Mouse (Mus musculus): Measurements from ENCODE around the gene Ttll9. TPM values are rescaled to one million over a fixed set of nuclear protein-coding genes. Genes with fewer than 3 reads are reported as not detected.

Ttll9 gene
- total RNA-seq, 2 experiments from 2014 or later = 1.7 to 3.0 TPM

DNA sequence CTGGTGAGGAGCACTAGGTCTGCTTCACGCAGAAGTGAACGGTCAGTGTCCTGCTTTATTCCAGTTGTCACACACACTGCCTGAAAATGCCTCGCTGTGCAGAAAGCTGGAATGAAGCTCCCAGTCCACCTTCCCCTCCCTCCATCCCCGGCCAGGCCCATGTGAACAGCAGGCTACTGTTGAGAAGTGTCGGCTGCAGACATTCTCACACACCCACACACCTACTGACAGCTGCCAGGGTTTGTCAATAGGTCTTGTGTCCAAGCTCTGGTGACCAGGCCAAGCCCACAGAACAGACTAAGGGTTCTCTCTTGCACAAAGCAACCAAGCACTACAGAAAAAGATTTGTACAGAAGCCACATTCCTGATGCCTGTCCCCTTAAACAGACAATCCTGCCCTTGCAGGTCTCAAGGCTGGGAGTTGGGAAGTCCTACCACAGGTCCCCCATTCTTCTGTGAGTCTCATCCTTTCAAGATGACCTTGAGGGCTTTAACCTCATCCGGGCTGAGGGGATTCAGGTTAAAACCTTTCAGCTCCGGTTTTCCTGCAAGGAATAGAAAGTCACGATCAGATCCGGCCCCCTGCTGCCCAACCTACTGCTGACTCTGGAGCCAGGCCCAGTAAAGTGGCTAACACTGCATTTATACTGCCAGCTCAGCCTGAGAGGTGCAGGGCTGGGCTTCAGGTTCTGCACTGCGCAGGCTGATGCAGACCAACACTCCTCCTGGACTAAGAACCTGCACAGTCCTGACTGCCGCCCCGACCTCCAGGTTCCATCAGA is 47.1 kb downstream of the Ttll9 start:
- no peak for DNase-seq (ENCODE audit: low spot score in 2 of 2)

DNA sequence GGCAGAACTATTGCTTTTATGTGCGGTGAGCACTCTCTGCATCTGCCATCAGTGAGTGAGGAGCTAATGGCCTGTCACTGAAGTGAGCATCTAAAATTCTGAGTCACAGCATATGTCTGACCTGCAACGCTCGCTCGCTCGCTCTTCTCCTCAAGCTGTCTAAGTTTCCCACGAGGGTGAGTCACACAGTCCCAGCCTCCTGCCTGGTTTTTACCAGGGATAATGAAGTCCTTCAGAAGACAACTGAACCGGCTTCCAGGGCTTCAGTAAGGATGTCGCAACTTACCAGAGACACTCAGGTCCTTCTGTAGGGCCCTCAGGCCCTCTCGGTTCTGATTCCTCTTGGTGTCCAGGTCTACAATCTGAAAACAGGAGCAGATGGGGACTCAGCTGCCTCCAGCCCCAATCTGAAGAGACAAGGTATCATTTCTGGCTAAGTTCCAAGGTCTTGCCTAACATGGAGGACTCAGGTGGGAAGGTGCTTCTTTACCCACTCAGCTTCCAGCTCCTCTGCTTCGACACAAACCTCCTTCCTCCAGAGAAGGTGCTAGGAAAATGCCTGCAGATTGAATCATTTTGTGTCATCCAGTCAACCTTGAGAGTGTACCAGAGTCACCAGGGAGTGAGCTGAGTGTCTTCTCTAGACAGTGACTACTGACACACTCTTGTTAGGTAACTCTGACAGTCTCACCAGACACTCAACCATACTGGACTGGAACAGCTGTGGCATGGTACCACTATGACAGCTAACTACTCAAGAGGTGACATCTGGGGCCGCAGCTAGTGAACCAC is 51.6 kb downstream of the Ttll9 start:
- DNase-seq (ENCODE audit: low spot score in 2 of 2) = no peak

DNA sequence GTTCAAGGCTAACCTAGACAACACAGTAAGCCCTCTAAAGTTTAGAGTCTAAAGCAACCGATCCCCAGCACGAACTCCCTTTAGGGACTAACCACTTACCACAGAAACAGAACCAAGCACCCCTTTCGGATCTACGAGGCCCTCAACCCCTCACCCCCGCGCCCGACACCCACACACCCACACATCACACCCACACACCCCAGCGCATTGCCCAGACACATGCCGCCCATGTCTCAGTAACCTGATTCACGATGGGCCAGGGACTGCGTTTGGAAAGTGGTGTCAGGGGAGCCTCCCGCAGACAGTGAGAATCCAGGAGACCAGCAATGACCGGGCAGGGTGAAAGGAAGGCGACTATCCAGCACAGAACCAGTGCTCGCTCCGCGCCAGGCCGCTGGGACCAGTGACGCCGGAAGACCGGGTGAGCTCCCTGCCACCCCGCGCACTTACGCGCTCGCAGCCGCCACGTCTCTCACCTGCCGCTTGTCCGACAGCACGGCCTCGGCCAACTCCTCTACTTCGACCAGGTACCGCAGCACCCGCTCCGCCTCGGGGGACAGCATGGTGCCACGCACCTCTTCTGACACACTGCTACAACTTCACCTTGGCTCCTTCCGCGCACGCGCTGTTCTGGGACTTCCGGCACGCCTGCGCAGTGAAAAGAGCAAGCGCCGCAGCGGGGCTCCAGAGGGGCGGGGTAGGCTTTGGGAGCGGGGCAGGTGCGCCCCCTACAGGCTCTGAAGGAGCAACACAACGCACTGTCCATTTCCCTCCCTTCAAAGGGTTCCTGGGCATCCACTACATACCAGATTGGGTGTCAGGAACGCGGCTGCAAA is 52.7 kb downstream of the Ttll9 start, which contains the start of gene Pdrg1:
TSS of gene Pdrg1 (minus strand) at position 670 of the 836 bp plus-strand sequence.
- DNase-seq (ENCODE audit: low spot score in 2 of 2) = peak; percentile 94 to 96

DNA sequence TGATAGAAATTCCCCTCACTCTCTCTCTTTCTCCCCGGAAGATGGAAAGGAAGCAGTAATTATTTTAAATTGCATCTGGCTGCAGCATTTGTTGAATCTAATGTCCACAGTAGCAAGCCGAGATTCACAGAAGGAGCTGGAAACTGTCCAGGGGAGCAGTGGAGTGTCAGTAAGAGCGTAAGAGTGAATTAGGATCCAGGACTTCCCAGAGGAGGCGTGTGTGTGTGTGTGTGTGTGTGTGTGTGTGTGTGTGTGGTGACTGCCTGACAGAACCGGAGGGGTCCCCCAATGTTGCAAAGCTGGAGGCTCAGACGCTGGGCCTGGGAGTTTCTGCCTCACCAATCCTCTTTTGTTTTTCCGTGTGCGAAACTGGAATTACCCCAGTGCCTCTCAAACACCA is 53.5 kb downstream of the Ttll9 start:
- DNase-seq (ENCODE audit: low spot score in 2 of 2) = no peak

DNA sequence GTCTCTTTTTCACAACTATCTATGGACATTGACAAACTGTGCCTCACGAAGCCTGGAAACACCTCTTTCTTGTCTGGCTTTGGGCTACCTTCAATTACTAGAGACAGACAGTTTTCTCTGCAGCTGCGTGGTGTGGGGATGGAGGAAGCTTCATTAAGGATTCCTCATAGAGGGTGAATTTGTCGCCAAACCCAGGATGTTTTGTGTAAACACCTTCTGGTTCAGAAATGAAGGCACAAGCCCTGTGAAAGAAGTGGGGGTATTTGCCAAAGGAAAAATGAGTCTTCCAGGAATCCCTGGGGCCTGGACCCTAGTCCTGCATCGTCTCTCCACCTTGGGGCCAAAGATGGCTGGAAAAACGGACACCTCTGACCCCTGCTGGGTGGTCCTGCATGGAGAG is 54.5 kb downstream of the Ttll9 start:
- no peak for DNase-seq (ENCODE audit: low spot score in 2 of 2)

DNA sequence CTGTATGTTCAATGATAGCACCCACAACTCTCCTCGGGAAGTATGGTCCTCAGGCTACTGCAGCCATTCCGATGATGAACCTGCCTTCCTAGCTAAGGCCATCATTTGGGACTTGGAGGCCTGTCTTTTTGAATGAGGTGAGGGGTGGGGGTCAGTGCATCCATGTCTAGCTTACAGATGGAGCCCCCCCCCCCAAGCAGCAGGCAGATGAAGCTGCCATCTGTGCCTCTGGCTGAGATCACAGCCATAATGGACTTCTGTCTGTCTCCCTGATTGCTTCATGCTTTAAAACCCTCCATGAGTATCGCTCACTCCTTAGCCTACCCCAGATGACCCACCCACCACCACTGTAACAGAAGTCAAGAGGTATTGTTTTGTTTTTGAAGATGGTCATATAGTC is 57.1 kb downstream of the Ttll9 start:
- no peak for DNase-seq (ENCODE audit: low spot score in 2 of 2)

DNA sequence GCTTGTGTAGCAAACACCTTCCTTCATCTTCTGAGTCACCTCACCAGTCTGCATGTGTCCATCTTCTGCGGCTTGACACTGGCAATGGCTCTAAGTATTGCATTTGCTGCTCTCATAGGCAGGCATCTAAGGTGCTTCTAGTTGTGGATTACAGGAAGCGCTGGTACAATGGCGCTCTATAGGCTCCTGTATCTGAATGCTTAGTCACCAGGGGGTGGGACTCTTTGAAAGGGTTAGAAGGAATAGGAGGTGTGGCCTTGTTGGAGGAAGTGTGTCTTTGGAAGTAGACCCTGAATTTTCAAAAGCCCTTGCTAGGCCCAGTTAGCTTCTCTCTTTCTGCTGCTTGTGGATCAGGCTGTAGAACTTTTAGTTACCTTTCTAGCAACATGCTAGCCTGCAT is 58.9 kb downstream of the Ttll9 start:
- DNase-seq (ENCODE audit: low spot score in 2 of 2) = no peak

DNA sequence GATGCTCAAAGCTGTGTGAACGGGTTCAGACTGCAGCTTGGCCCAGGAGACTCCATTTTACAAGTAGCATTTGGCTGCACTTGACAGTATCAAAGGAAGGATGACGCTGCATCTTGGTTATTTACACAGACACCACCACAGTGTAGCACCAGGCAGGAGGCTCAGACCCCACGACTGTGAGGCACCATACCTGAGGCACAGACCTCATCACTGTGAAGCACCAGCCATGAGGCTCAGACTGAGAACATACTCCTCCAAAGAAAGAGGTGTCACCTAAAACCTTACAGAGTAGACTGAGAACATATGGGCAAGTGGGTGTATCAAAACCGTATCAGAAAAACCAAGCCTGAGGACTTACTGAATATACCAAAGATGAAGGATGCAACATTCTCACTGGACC is 60.6 kb downstream of the Ttll9 start:
- DNase-seq (ENCODE audit: low spot score in 2 of 2) = no peak

DNA sequence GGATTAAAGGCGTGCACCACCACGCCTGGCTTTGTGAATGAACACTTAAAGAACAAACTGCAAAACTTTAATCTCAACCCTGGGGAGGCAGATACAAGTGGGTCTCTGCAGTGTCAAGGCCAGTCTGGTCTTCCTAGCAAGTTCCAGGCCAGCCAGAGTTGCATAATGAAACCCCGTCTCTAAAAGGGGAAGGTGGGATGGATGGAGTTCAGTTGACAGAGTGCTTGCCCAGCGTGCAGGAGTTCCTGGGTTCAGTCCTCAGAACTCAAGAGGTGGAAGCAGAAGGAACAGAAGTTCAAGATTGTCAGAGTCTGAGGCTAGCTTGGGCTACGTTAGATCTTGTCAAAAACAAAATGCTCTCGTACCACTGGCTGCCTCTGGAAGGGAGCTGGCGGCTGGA is 63.8 kb downstream of the Ttll9 start:
- DNase-seq (ENCODE audit: low spot score in 2 of 2) = no peak

DNA sequence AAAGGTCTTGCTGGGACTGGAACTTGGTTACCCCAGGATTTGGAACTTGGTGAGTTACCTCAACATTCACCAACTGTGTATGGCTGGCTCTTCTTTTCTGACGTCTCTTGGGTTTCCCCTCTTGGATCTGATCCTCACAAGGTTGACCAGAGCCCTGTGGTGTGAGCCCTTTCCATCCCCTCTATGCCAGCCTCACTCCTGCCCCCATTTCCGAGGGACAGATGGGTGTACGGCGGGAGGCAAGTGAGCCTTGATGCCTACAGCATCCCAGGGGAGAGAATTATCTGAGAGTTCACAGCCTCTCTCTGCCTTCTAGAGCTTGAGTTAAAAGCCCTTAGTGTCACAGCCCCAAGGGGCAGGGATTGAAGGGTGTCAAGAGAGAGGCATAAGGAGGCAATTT is 65.2 kb downstream of the Ttll9 start:
- no peak for DNase-seq (ENCODE audit: low spot score in 2 of 2)

DNA sequence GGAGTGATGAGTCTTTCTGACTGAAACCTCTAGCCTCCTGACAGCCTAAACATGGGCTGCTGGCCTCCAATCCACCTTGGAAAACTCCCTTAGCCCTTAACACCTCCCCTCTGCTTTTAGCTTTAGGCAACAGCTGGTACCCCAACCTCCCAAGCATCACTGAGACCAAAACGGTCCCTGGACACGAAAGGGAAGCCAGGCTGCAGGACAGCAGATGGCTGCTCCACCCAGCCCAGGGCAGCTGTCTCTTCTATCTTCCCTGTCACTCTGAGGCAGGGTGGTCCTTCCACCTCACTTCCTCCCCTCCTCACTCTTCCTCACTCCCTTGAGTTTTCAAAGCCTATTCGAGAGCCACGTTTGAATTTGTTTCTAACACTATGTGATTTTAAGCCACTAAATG is 68.1 kb downstream of the Ttll9 start:
- DNase-seq (ENCODE audit: low spot score in 2 of 2) = no peak

DNA sequence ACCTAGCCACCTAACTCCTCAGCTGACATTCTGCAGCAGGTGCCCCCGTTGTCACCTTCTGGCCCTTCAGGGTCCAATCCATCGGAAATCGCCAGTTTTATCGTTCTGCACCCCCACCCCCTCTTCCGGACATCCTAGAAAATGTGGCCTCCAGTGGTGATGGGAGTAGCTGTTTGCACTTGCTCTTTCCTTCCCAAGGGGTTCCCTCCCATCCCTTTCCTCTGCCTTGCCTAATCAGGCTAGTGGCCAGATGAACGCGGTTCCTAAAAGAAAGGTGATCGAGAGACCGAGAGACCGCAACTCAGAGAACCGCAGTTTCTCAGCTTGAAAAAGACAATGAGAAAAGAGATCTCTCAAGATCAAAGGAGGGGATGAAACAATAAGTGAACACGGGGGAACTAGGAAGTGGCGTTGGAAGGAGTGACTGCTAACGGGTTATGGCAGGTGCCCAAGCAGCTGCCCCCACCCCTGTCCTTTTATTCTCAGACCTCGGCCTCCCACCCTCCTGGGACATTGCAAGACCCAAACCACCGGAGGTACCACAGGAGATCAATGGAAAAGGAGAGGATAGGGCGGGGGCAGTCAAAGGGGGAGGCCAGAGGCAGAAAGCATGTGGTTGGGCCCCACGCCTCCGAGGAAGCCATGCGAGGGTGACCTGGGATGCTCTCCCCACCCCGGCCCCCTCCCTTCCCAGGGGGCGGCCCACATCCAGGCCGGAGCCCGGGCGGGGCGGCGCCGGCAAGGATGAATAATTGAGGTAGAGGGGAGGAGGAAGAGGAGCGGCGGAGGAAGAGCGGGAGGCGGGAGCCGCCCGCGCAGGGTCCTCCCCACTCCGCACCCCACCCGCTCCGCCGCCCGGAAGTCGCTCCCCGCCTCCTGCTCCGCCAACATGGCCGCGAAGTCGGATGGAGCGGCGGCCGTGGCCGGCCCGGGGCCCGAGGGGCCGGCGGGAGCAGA is 69.1 kb downstream of the Ttll9 start, which contains the start of gene Xkr7:
TSS of gene Xkr7 (plus strand) at position 727 of the 957 bp plus-strand sequence.
- DNase-seq (ENCODE audit: low spot score in 2 of 2) = no peak

DNA sequence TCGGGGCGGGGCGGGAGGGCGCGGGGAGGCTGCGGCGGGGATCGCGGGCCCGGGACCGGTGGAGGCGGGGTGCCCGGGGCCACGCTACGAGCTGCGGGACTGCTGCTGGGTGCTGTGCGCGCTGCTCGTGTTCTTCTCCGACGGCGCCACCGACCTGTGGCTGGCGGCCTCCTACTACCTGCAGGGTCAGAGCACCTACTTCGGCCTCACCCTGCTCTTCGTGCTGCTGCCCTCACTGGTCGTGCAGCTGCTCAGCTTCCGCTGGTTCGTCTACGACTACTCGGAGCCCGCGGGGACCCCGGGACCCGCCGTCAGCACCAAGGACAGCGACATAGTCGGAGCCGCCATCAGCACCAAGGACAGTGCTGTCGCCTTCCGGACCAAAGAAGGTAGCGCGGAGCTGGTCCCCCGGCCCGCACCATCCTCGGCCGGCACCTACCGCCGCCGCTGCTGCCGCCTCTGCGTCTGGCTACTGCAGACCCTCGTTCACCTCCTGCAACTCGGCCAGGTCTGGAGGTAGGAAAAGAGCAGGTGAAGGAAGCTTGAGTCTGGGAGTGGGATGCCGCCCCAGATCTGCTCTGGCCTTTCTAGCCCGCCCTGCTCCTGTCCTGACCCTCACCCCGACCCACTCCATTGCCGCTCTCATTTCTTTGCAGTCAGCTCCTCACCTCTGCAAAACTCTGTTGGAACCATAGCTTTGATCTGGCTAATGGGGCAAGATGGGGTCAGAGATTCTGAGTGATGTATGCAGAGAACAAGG is 70.0 kb downstream of the Ttll9 start:
- DNase-seq (ENCODE audit: low spot score in 2 of 2) = peak; percentile 55 to 56

DNA sequence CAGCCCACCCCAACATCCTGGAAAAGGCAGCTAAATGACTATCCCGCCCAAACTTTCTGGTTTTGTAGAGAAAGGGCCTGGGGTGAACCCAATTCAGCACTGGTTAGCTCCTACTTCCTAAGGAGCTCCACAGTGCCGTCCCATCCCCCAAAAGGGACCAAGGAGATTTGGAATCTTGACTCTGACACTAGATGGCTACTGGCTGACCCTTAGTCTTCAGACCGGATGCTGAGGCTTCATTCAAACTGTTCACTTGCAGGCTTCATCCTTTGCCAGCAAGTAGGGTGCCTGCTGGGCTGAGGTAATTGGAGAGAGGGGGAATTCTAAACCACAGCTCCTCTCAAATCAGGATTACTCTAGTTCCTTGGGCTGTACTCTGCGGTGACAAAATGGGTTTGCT is 70.7 kb downstream of the Ttll9 start:
- no peak for DNase-seq (ENCODE audit: low spot score in 2 of 2)

DNA sequence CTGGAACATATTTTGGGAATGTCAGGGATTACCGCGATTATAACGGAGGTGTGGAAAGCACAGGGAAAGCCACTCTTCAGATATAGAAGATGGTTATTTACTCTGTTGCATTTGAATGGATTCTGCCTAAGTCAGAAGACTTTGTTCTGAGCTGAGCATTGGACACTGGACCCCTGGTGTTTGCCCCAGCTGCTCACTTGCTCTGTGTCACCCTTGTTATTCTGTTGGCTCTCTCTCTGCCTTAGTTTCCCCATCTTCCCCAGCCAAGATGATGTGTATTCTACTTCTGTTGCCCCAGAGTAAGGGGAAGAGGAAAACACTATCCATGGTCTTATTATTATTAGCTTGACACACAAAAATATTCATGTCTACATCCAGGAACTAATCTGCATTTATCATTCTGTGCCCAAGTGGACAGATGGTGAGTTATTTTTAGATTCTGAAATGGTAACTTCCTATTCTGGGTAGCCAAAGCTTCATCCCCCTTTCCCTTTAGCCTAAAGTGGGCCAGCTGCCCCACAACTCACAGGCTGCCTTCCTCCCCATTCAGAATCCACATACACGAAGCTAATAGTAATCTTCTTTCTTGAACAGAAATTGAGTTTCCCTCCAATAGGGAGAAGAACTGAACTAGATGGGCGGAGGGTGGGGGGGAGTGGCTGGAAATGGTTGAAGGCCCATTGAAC is 71.4 kb downstream of the Ttll9 start:
- no peak for DNase-seq (ENCODE audit: low spot score in 2 of 2)

DNA sequence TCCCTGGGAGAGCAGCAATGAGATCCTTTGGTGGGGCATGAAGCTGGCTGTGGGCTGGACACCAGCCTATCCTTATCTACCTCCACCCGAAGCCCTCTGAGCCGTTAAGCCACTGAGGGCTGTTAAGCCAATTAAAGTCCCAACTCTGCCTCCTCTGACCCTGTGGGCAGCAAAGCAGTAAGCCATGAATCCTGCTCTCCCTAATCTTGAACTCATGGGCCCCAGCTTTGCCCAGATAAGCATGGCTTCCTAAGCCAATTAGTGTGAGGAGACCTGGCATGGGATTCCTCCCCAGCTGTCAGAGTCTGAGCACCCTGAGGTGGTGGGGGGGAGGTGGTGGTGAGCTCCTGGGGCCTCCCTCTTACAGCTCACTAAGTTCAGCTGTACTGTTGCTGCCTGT is 74.4 kb downstream of the Ttll9 start:
- no peak for DNase-seq (ENCODE audit: low spot score in 2 of 2)

DNA sequence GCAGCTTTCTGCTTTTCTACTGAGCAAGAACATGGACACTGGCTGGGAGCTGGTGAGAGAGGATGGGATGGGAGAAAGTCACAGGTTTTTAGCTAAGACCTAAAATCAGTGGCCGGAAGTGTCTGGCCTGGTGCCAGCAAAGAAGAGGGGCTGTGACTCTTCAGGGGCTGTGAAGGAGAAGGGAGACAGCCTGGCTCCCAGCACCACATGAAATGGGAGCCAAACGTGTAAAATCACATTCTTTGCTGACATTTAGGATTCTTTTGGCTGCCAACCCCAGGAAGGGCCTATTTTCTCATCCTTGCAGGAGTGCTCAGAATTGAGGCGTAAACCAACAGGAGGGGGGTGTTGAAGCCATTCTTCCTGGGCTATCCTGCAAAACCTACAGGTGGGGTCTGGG is 81.6 kb downstream of the Ttll9 start:
- DNase-seq (ENCODE audit: low spot score in 2 of 2) = no peak

DNA sequence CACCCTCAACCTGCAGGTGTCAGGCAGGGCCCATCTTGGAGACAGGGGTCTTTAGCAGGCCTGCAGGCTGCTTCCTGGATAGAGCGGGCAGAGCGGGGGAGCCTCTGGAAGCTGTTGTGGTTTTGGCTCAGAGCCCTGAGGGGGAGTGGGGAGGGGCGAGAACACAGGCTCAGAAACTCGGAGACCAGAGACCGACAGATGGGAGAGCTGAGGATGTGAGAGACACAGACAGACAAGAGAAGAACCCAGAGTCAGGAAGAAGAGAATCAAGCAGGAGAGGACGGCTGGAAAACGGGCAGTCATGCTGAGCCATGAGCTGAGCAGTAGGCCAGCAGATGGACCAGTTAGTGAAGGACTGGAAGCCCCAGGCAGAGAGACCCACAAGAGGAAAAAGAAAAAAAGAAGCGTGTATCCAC is 83.6 kb downstream of the Ttll9 start:
- DNase-seq (ENCODE audit: low spot score in 2 of 2) = no peak
